Mouse (Mus musculus) megakaryocyte, embryonic 14.5 days (primary cell): ENCODE results near the gene Prm3.

Experiments
- FLI1 ChIP-seq: IDR thresholded peaks from 2 replicates; pipeline ENCODE4 v1.6.1; 2012; ENCODE audit warnings: low read length, inconsistent platforms, mixed read lengths
- GATA1 ChIP-seq: IDR thresholded peaks from 3 replicates; pipeline ENCODE4 v1.6.1; 2012; ENCODE audit warnings: mixed read lengths, low read length, inconsistent platforms, borderline replicate concordance

- TF ChIP-seq GATA1 = no peak
- no peak for TF ChIP-seq FLI1
These were observed 37.7 kb upstream of the Prm3 start for GRCm38 (mm10) chr16:10828461-10828805.
